Mouse (Mus musculus) cerebellum, adult (tissue): ENCODE measurements around the gene Tceal1.
A peak's percentile ranks its signal among the peaks of the same experiment; 100 is the strongest.
"Not testable (repeated sequence)": the region's sequence is repeated elsewhere in the genome, so short reads cannot be mapped to it uniquely, and the experiment has no call there.

Source experiments
- ATAC-seq: cut with Nextera tagmentation; 2 replicates; pipeline ENCODE4 v1.9.2; 2017; ENCODE audit warnings: mild to moderate bottlenecking, moderate library complexity, mixed read lengths; ENCODE audit not compliant: insufficient number of reproducible peaks, low FRiP score, low TSS enrichment

Tceal1 gene

GRCm38 (mm10) chrX:136707446-136708167 is at the start of gene Tceal1:
Tceal1 (plus strand) TSS chrX:136707982.
- peak; percentile 94 for ATAC-seq

- peak; percentile 84 for ATAC-seq
These were observed 41.5 kb upstream of the Tceal1 start for GRCm38 (mm10) chrX:136666281-136666706.

GRCm38 (mm10) chrX:136666762-136667464 is 40.9 kb upstream of the Tceal1 start:
- ATAC-seq, result peak; percentile 54

GRCm38 (mm10) chrX:136668794-136669193 is 39.0 kb upstream of the Tceal1 start:
- no peak for ATAC-seq

GRCm38 (mm10) chrX:136680989-136681388 is 26.8 kb upstream of the Tceal1 start:
- no peak for ATAC-seq

- ATAC-seq, result not testable (repeated sequence)
These were observed 16.0 kb upstream of the Tceal1 start for GRCm38 (mm10) chrX:136691606-136692293.

- ATAC-seq, result no peak
These were observed 15.5 kb upstream of the Tceal1 start for GRCm38 (mm10) chrX:136692294-136692675.

- no peak for ATAC-seq
These were observed 14.6 kb upstream of the Tceal1 start for GRCm38 (mm10) chrX:136693196-136693595.

- ATAC-seq, result peak; percentile 56
These were observed 443 bp downstream of the Tceal1 start for GRCm38 (mm10) chrX:136708168-136708681.

- no peak; the same call in 1 of the 2 replicates for ATAC-seq
These were observed 1.0 kb downstream of the Tceal1 start for GRCm38 (mm10) chrX:136708782-136709181.

GRCm38 (mm10) chrX:136714742-136715474 is 7.1 kb downstream of the Tceal1 start:
- not testable (repeated sequence) for ATAC-seq

- ATAC-seq, result no peak
These were observed 24.2 kb downstream of the Tceal1 start for GRCm38 (mm10) chrX:136732016-136732415.

GRCm38 (mm10) chrX:136740087-136740790 is 32.5 kb downstream of the Tceal1 start:
- no peak for ATAC-seq

GRCm38 (mm10) chrX:136740791-136741650 is 33.2 kb downstream of the Tceal1 start:
- ATAC-seq, result peak; percentile 98

GRCm38 (mm10) chrX:136741651-136742201 is 33.9 kb downstream of the Tceal1 start:
- ATAC-seq, result peak; percentile 87

- no peak for ATAC-seq
These were observed 34.5 kb downstream of the Tceal1 start for GRCm38 (mm10) chrX:136742241-136742640.

- no peak for ATAC-seq
These were observed 34.9 kb downstream of the Tceal1 start for GRCm38 (mm10) chrX:136742661-136743103.

GRCm38 (mm10) chrX:136743459-136743858 is 35.7 kb downstream of the Tceal1 start, which contains the start of gene Morf4l2:
Morf4l2 (minus strand) TSS chrX:136743690.
- no peak for ATAC-seq
